Mouse (Mus musculus) heart, postnatal 0 days (tissue): ENCODE results near the gene Ccnf. TPM values are rescaled to one million over a fixed set of nuclear protein-coding genes. Genes with fewer than 3 reads are reported as not detected.

Experiments used
- ATAC-seq: fragments of 200-750 bp; cut with Nextera tagmentation; 2 replicates; pipeline ENCODE4 v1.8.0; 2017; ENCODE audit warnings: low read depth, moderate number of reproducible peaks, moderate library complexity; ENCODE audit not compliant: insufficient read depth
- DNase-seq: peaks from one replicate; pipeline ENCODE4 v3.0.0-alpha.2; 2016; ENCODE audit warnings: low spot score
- H3K27ac ChIP-seq: fragments of 300-500 bp; sonication (generic); 2 replicates; pipeline ENCODE4 v1.5.1; 2014; ENCODE audit warnings: low read depth, mild to moderate bottlenecking
- H3K27me3 ChIP-seq: fragments of 300-500 bp; sonication (generic); 2 replicates; pipeline ENCODE4 v1.6.1; 2014; ENCODE audit warnings: low read length, mixed read lengths; ENCODE audit not compliant: control insufficient read depth, insufficient read depth
- H3K36me3 ChIP-seq: fragments of 300-500 bp; sonication (generic); replicated peaks from 2 replicates; pipeline ENCODE4 v1.6.1; 2014; ENCODE audit warnings: low read length, mixed read lengths; ENCODE audit not compliant: control insufficient read depth, insufficient read depth
- H3K4me1 ChIP-seq: fragments of 300-500 bp; sonication (generic); 2 replicates; pipeline ENCODE4 v1.6.1; 2014; ENCODE audit warnings: antibody characterized with exemption; ENCODE audit not compliant: control insufficient read depth, insufficient read depth
- H3K4me2 ChIP-seq: fragments of 300-500 bp; sonication (generic); 2 replicates; pipeline ENCODE4 v1.6.1; 2014; ENCODE audit warnings: low read depth, mild to moderate bottlenecking, low read length, moderate library complexity
- H3K4me3 ChIP-seq: fragments of 300-500 bp; sonication (generic); 2 replicates; pipeline ENCODE4 v1.5.1; 2014; ENCODE audit warnings: low read depth, low read length
- H3K9ac ChIP-seq: fragments of 300-500 bp; sonication (generic); replicated peaks from 2 replicates; pipeline ENCODE4 v1.6.1; 2014; ENCODE audit warnings: low read depth, low read length, mixed read lengths
- H3K9me3 ChIP-seq: fragments of 300-500 bp; sonication (generic); replicated peaks from 2 replicates; pipeline ENCODE4 v1.6.1; 2016; ENCODE audit warnings: low read length; ENCODE audit not compliant: control insufficient read depth
- CTCF ChIP-seq: IDR thresholded peaks from 2 replicates; pipeline ENCODE4 v1.5.1; 2016; ENCODE audit warnings: antibody characterized with exemption, control low read depth, low read depth
- EP300 ChIP-seq: IDR thresholded peaks from 2 replicates; pipeline ENCODE4 v1.6.1; 2016; ENCODE audit warnings: antibody characterized with exemption, low read depth
- WGBS: fragments of 180-500 bp; shearing (Covaris S2); extraction: QIAGEN DNeasy Blood & Tissue Kit; methylation state at CpG from one replicate; pipeline ENCODE4 v1.1.7; 2014; 5-methylcytosine and 5-hydroxymethylcytosine counted together
- polyA plus RNA-seq: library from polyadenylated mRNA; unstranded; fragments of >200 nt; fragmentation: Nextera tagmentation; extraction: Ambion mirVana; gene quantifications from 2 replicates; pipeline ENCODE4 v1.2.1, GENCODE M21; 2015
- total RNA-seq: library from RNA; depleted of rRNA; stranded (reverse); fragments of >200 nt; gene quantifications from 2 replicates; pipeline ENCODE4 v1.2.3, GENCODE M21; 2014; ENCODE audit warnings: low replicate concordance

The Ccnf gene
- total and polyA plus RNA-seq, 2 experiments from 2014 or later, result 7.2 to 12.4 TPM

- DNase-seq, result no peak
- 89% methylated on average over 4 of the region's 4 CpGs for WGBS
- no peak overlapping the region for H3K9ac ChIP-seq
- no peak overlapping the region for H3K4me2 ChIP-seq
- H3K9me3 ChIP-seq, result 0 out of 2 replicates have a peak, but pooled peaks cover 9% of the 10 kb centered on the region
- no peak overlapping the region for H3K27ac ChIP-seq
- ATAC-seq, result no peak
- peaks cover 86% of the 10 kb centered on the region for H3K36me3 ChIP-seq
- H3K4me3 ChIP-seq, result no peak overlapping the region
- no peaks in the 10 kb centered on the region for H3K4me1 ChIP-seq
- H3K27me3 ChIP-seq, result no peaks in the 10 kb centered on the region
- peak; percentile 48 for TF ChIP-seq CTCF
- no peak for TF ChIP-seq EP300
Measured at GRCm38 (mm10) chr17:24243311-24243969, 7.8 kb downstream of the Ccnf start.

DNA sequence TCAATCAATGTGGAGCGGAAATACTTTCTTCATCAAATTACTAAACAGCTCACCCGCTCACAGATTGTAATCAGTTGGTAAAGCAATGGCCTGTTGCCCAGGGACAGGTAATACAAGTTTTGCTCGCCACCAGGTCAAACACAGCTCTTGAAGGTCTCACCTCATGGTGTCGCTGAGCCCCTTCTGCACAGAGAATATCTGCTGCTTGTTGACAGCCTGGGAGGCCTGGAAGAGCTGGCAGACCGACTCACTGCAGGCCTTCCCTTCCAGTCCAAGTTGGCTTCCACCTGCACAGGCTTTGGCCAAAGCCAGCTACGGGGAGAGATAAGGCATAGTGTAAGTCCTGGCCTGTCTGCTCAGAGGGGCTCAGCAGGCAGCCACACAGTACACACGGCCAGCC lies 14.4 kb downstream of the Ccnf start:
- Histone ChIP-seq H3K36me3 (peaks cover 93% of the 10 kb centered on the region), H3K9ac (no peak overlapping the region), H3K4me3 (no peak overlapping the region), H3K27ac (no peak overlapping the region), H3K4me2 (no peak overlapping the region), H3K4me1 (no peaks in the 10 kb centered on the region), H3K27me3 (no peaks in the 10 kb centered on the region), H3K9me3 (no peaks in the 10 kb centered on the region)
- no peak for TF ChIP-seq EP300
- TF ChIP-seq CTCF, result peak; percentile 30
- DNase-seq (no peak), ATAC-seq (peak; percentile 75)
- 64% methylated on average over 7 of the region's 7 CpGs for WGBS

DNA sequence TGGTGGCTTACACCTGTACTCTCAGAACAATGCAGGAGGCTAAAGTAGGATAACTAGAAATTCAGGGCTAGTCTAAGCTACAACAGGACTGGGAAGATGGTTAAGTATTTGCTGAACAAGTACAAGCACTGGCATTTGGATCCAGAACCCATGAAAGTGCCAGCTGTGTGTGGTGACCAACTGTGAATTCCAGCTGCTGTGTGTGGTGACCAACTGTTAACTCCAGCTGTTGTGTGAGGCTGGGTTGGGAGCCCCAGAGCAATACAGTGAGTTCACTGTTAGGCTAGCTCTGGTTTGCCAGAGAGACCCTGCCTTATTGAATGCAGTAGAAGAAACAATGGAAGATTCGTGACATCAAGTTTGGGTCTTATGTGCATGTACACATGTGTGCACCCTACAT lies 14.8 kb downstream of the Ccnf start:
- no peak for DNase-seq
- H3K9me3 ChIP-seq, result no peaks in the 10 kb centered on the region
- no peak overlapping the region for H3K27ac ChIP-seq
- H3K9ac ChIP-seq, result no peak overlapping the region
- no peak overlapping the region for H3K4me2 ChIP-seq
- TF ChIP-seq EP300, result no peak
- TF ChIP-seq CTCF, result no peak
- H3K36me3 ChIP-seq, result peaks cover 92% of the 10 kb centered on the region
- no peak for ATAC-seq
- WGBS, result 96% methylated on average over 1 of the region's 1 CpGs
- no peaks in the 10 kb centered on the region for H3K27me3 ChIP-seq
- H3K4me1 ChIP-seq, result no peaks in the 10 kb centered on the region
- no peak overlapping the region for H3K4me3 ChIP-seq

- Histone ChIP-seq H3K36me3 (peaks cover 90% of the 10 kb centered on the region), H3K4me3 (no peak overlapping the region), H3K4me2 (no peak overlapping the region), H3K4me1 (no peaks in the 10 kb centered on the region), H3K27me3 (no peaks in the 10 kb centered on the region), H3K9ac (no peak overlapping the region), H3K9me3 (no peaks in the 10 kb centered on the region), H3K27ac (no peak overlapping the region)
- WGBS, result 82% methylated on average over 7 of the region's 7 CpGs
- ATAC-seq, result no peak
- no peak for DNase-seq
- TF ChIP-seq CTCF (no peak), EP300 (no peak)
Measured at GRCm38 (mm10) chr17:24227941-24228340, 23.3 kb downstream of the Ccnf start.

DNA sequence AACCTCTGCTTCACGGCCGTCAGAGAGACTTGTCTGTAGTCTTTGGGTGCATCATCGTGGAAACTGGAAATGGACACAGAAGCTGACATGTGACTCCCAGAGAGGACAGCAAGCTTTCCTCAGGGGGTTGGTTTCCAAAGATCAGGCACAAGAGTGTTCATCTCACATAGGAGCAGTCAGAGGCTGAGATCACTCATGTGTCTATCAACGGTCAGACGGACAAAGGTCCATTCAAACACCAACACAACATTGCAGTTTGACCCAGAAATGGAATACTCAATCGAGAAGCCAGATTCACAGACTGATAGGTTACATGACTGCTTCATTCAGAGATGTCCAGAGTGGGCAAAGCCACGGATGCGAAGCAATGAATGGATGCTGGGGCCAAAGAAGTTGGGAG lies 24.6 kb downstream of the Ccnf start:
- Histone ChIP-seq H3K4me3 (no peak overlapping the region), H3K9ac (no peak overlapping the region), H3K27ac (no peak overlapping the region), H3K36me3 (peaks cover 83% of the 10 kb centered on the region), H3K9me3 (no peaks in the 10 kb centered on the region), H3K27me3 (no peaks in the 10 kb centered on the region), H3K4me1 (no peaks in the 10 kb centered on the region), H3K4me2 (no peak overlapping the region)
- TF ChIP-seq EP300 (no peak), CTCF (no peak)
- DNase-seq (no peak), ATAC-seq (no peak)
- 86% methylated on average over 8 of the region's 8 CpGs for WGBS

DNA sequence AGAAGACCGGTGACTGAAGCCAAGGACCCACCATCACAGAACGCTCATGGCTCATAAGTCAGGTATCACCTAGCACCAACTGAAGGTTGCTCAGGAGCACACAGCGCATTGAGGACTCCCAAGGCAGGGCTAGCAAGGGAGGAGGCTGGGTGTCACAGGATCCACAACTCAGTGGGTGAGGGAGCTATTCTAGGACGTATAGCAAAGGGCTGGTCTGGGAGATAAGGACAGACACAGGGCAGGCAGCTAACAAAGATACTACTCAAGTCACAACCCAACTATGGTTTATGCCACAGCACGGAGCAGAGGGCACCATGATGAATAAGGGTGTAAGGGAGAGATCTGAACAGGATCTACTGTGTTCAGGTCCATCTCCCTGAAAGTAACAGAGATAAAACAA lies 25.4 kb downstream of the Ccnf start:
- no peak overlapping the region for H3K4me3 ChIP-seq
- peaks cover 76% of the 10 kb centered on the region for H3K36me3 ChIP-seq
- TF ChIP-seq EP300 (no peak), CTCF (no peak)
- WGBS, result 82% methylated on average over 5 of the region's 5 CpGs
- ATAC-seq (no peak), DNase-seq (no peak)
- H3K9ac ChIP-seq, result no peak overlapping the region
- H3K27ac ChIP-seq, result no peak overlapping the region
- peaks cover 4% of the 10 kb centered on the region; the same call in 1 of the 2 replicates for H3K4me1 ChIP-seq
- no peaks in the 10 kb centered on the region for H3K9me3 ChIP-seq
- no peaks in the 10 kb centered on the region for H3K27me3 ChIP-seq
- H3K4me2 ChIP-seq, result no peak overlapping the region
